Mouse (Mus musculus): ENCODE measurements around the gene Calcb.

DNA sequence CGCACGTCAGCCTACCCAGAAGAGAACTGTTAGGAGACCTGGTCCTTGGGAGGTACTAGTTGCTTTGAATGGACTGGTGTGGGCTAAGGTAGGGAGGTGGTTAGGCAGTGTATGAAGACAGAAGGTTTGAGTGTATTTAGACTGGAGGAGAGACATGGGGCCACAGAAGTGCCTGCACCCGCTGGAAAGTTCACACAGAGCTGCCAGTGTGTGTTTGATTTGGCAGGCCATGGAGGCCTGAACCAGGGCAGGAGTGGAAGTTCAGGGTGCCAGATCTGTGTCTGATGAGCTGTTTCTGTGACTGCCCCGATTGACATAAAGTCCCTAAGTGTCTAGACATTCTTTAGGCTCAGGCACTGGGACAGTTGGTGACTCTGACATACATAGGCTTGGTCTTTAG is 50.6 kb downstream of the Calcb start:
- TF ChIP-seq CTCF (IDR thresholded peaks at IDR 0.05; ENCODE audit: extremely low read depth, insufficient read depth, low read length) (no peak), POLR2A (IDR thresholded peaks at IDR 0.05; ENCODE audit: extremely low read depth, insufficient read depth, low read length) (no peak)
